Mouse (Mus musculus) liver, embryonic 11.5 days (tissue): Measurements from ENCODE around the gene Itga7. TPM values are rescaled to one million over a fixed set of nuclear protein-coding genes. Genes with fewer than 3 reads are reported as not detected.

ENCODE experiments used
- ATAC-seq: fragments of 200-750 bp; cut with Nextera tagmentation; replicated peaks from 2 replicates; pipeline ENCODE4 v1.8.0; 2017; ENCODE audit warnings: moderate number of reproducible peaks, mild to moderate bottlenecking, moderate TSS enrichment, moderate library complexity; ENCODE audit not compliant: low FRiP score
- DNase-seq: peaks from one replicate; pipeline ENCODE4 v3.0.0-alpha.2; 2017; ENCODE audit warnings: low spot score
- H3K27ac ChIP-seq: fragments of 300-500 bp; sonication (generic); 2 replicates; pipeline ENCODE4 v1.5.1; 2014; ENCODE audit warnings: mild to moderate bottlenecking, low read depth, low read length, control low read depth
- H3K27me3 ChIP-seq: fragments of 300-500 bp; sonication (generic); replicated peaks from 2 replicates; pipeline ENCODE4 v1.6.1; 2014; ENCODE audit warnings: low read length, mixed read lengths; ENCODE audit not compliant: control insufficient read depth, insufficient read depth
- H3K36me3 ChIP-seq: fragments of 300-500 bp; sonication (generic); 2 replicates; pipeline ENCODE4 v1.6.1; 2014; ENCODE audit warnings: mild to moderate bottlenecking, low read length, moderate library complexity, mixed read lengths; ENCODE audit not compliant: control insufficient read depth, insufficient read depth
- H3K4me1 ChIP-seq: fragments of 300-500 bp; sonication (generic); replicated peaks from 2 replicates; pipeline ENCODE4 v1.6.1; 2014; ENCODE audit warnings: low read length, mixed read lengths; ENCODE audit not compliant: control insufficient read depth, insufficient read depth
- H3K4me2 ChIP-seq: fragments of 300-500 bp; sonication (generic); 2 replicates; pipeline ENCODE4 v1.6.1; 2014; ENCODE audit warnings: mild to moderate bottlenecking, control low read depth, moderate library complexity
- H3K4me3 ChIP-seq: fragments of 300-500 bp; sonication (generic); 2 replicates; pipeline ENCODE4 v1.5.1; 2014; ENCODE audit warnings: low read depth, low read length, control low read depth
- H3K9ac ChIP-seq: fragments of 300-500 bp; sonication (generic); 2 replicates; pipeline ENCODE4 v1.6.1; 2014; ENCODE audit warnings: low read depth, low read length, control low read depth
- H3K9me3 ChIP-seq: fragments of 300-500 bp; sonication (generic); 2 replicates; pipeline ENCODE4 v1.6.1; 2016; ENCODE audit warnings: low read length, inconsistent platforms, mixed read lengths; ENCODE audit not compliant: control insufficient read depth
- WGBS: fragments of 180-500 bp; shearing (Covaris S2); extraction: QIAGEN DNeasy Blood & Tissue Kit; methylation state at CpG from one replicate; pipeline ENCODE4 v1.1.7; 2014; 5-methylcytosine and 5-hydroxymethylcytosine counted together
- polyA plus RNA-seq: library from polyadenylated mRNA; unstranded; fragments of >200 nt; fragmentation: Nextera tagmentation; extraction: Ambion mirVana; gene quantifications from 2 replicates; pipeline ENCODE4 v1.2.1, GENCODE M21; 2014

The Itga7 gene
- 0.14 and 0.21 TPM in 2 replicates for polyA plus RNA-seq

DNA sequence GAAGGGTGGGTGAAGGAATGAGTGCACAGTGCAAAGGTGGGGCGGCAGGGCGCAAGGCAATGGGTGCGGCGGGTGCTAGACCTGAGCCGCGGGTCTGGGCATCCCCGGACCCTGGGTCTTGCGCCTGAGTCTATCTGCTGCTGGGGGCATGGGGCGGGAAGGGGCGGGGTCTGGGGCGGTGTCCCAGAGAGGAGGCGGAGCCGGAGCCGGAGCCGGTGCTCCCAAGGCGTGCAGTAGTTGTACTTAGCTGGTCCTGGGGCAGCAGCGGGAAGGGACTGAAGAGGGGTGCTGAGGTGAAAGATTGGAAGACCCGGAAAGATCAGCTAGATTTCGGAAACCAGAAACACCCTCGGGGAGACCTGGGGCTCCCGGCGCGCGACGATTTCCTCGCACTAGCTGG, at the start of gene Itga7:
TSS of gene Itga7 (plus strand) at position 245 of the 400 bp plus-strand sequence.
- Histone ChIP-seq H3K27me3 (peaks cover 64% of the 10 kb centered on the region), H3K4me2 (peak within 1 kb of the TSS; percentile 60)

DNA sequence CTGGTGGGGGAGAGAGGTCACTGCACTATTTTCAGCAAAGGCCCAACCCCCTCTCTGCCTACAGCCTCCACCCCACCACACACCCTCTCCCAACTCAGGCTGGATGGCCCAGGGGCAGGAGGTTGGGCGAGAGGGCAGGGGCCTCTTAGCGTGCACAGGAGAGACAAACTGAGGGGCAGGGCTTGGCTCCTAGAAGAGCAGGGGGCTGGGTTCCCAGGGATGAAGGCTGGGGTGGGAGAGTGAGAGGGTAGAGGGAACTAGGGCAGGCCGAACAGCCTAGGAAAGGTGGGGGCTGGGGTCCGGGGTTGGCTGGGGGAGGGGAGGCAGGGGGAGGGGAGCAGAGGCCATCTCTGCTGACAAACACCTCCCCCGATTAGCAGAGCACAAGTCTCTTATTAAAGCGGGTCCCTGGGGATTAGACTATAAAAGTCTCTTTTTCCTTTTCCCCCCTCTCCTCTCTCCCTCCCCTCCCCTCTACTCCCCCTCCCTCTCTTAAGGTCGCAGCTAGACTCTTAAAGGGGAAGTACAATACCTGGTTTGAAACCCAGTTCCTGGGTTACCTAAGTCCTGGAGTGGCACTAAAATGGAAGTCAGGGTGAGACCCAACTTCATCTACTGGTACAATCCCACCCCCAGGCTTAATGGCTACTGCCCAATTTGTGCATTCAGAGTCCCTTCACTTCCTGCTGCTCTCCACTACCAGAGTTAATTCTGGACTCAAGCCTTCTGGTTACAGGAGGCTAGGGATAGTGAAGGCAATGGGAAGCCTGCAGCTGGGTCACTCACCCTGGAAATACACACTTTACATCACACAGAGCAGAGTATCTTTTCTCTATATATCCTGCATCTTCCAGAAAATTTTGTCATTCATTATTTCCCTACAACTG, 44.4 kb upstream of the Itga7 start:
- Histone ChIP-seq H3K9ac (peak overlapping the region; percentile 46; the same call in 1 of the 2 replicates), H3K36me3 (no peaks in the 10 kb centered on the region), H3K4me2 (peak overlapping the region; percentile 86), H3K4me1 (peaks cover 7% of the 10 kb centered on the region), H3K9me3 (no peaks in the 10 kb centered on the region), H3K27ac (peak overlapping the region; percentile 39), H3K27me3 (peaks cover 24% of the 10 kb centered on the region), H3K4me3 (peak overlapping the region; percentile 70)
- ATAC-seq (peak; percentile 60), DNase-seq (peak; percentile 60)
- 7% methylated on average over 7 of the region's 7 CpGs for WGBS

More for the DNA sequence above, at the start of gene Itga7:
- Histone ChIP-seq H3K9me3 (no peaks in the 10 kb centered on the region), H3K4me3 (peak within 1 kb of the TSS; percentile 37), H3K4me1 (no peaks in the 10 kb centered on the region), H3K9ac (no peak within 1 kb of the TSS), H3K27ac (no peak within 1 kb of the TSS), H3K36me3 (no peaks in the 10 kb centered on the region)
- peak; percentile 60 for ATAC-seq
- DNase-seq: no peak
- WGBS: 1% methylated on average over 26 of the region's 26 CpGs

DNA sequence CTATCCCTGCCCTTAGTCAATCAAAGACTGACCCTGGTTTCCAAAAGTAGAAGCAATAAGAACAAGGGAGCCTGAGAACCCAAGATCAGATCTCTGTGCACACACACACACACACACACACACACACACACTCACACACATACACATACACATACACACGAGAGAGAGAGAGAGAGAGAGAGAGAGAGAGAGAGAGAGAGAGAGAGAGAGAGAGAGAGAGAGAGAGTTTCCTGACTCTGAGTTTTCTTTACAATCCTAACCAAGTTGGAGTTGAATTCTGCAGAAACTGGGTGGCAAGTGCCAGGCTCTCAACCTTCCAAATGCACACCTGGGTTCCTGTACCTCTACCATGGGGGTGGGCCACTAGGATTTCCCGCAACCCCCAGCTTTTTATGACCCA, 43.8 kb upstream of the Itga7 start:
- ATAC-seq (no peak), DNase-seq (no peak)
- no peak overlapping the region for H3K9ac ChIP-seq
- no peaks in the 10 kb centered on the region for H3K9me3 ChIP-seq
- H3K27ac ChIP-seq: no peak overlapping the region
- peaks cover 27% of the 10 kb centered on the region for H3K27me3 ChIP-seq
- WGBS: 26% methylated on average over 2 of the region's 2 CpGs
- peaks cover 7% of the 10 kb centered on the region for H3K4me1 ChIP-seq
- H3K4me2 ChIP-seq: peak overlapping the region; percentile 86
- H3K4me3 ChIP-seq: peak overlapping the region; percentile 70
- no peaks in the 10 kb centered on the region for H3K36me3 ChIP-seq

DNA sequence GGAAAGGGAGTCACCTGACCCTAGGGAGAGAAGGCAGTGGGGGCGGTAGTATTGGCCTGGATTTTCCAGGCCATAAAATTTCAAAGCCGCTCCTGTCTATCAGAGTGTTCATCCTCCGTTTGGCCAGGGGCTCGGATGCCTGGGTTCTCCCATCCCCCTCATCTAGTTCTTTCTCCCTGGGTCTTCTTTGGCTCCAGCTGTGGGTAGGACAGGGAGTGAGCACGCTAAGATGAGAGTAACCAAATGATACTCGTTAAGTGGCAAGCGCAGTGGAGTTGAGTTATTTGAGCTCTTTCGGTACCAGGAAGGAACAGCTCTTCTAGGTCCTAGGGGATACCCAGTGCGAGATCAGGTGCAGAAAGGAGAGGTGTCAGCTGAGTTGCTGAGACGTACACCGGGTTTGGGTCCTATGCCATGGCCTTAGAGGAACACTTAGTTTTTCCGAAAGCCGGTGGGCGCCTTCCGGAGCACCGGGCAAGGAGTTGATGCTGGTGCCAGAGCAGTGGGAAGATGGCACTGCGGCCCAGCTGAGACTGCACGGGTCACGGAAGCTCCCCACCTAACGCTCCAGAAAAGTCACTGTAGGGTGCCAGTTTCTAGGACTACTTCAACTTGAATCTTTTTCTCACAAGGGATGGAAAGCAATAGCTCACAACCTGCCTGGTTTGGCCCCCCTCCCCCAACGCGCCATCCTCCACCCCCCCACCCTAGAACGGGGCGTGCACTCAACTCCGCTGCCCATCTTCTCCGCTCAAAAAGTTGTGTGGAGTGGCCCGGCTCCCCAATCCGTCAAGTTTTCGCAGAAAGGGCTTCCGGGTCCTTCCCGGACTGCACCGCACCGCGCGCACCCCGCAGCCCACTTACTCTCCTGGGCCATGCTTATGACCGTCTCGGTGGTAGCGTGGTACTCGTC, 43.0 kb upstream of the Itga7 start:
- Histone ChIP-seq H3K9me3 (no peaks in the 10 kb centered on the region), H3K36me3 (no peaks in the 10 kb centered on the region), H3K4me3 (peak overlapping the region; percentile 70), H3K27me3 (peaks cover 30% of the 10 kb centered on the region), H3K27ac (peak overlapping the region; percentile 56), H3K4me1 (peaks cover 7% of the 10 kb centered on the region), H3K4me2 (peak overlapping the region; percentile 86), H3K9ac (peak overlapping the region; percentile 67)
- WGBS: 2% methylated on average over 40 of the region's 40 CpGs
- peak; percentile 44 for DNase-seq
- ATAC-seq: no peak

DNA sequence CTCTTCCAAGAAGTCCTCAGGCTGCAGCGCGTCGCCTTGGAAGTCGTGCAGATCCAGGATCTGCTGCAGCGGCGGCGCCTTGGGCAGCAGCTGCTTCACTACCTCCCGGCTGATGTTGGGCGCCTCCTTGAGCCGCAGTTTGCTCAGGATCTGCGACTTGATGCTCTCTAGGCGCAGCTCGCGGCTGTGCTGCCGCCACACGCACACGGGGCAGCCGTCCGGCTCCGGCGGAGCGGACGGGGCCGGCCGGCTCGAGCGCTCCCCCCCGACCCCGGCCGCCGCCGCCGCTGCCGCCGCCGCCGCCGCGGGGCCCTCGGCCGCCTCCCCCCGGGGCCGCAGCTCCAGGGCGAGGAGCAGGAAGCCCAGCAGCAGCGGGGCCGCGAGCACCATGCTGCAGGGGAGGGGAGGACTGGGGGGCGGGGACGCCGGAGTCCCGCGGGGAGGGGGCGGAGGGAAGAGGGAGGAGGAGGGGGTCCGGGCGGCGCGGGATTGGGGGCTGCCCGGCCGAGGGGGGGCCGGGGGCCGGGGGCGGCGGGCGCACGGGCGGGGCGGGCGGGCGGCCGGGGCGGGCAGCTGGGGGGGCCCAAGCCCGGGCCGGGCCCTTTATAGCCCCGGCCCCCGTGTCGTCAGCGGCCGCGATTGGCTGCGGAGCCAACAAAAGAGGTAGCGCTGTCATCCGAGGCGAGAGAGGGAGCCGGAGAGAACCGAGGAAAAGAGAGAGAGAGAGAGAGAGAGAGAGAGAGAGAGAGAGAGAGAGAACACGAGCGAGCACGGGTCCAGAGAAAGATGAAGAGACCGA, 42.1 kb upstream of the Itga7 start, which contains the start of gene Gdf11:
TSS of gene Gdf11 (minus strand) at position 423 of the 799 bp plus-strand sequence.
- Histone ChIP-seq H3K4me3 (peak within 1 kb of the TSS; percentile 70), H3K27ac (peak within 1 kb of the TSS; percentile 56)
- ATAC-seq: peak; percentile 50

DNA sequence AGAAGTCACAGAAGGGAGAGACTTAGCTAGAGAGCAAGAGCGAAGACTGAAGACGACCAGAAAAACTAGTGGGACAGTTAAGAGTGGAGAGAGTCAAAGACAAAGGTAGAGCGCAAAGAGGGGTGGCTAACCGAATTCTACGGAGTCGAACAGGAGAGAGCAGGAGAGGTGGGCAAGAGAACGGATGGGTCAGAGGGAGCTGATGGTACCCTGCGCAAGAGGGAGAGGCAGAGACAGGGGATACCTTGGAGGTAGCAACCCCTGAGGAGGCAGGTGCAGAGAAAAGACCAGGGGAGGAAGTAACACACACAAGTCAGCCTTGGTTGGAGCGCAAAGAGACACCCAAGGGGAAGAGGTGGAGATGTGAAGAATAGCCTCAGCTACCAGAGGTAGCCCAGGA, 41.4 kb upstream of the Itga7 start:
- Histone ChIP-seq H3K27me3 (peaks cover 45% of the 10 kb centered on the region), H3K36me3 (no peaks in the 10 kb centered on the region), H3K4me1 (peaks cover 7% of the 10 kb centered on the region), H3K9ac (no peak overlapping the region), H3K9me3 (no peaks in the 10 kb centered on the region), H3K4me2 (peak overlapping the region; percentile 86), H3K4me3 (peak overlapping the region; percentile 70), H3K27ac (no peak overlapping the region)
- no peak for ATAC-seq
- DNase-seq: no peak
- 1% methylated on average over 9 of the region's 9 CpGs for WGBS

More for the DNA sequence above, 42.1 kb upstream of the Itga7 start, which contains the start of gene Gdf11:
- Histone ChIP-seq H3K36me3 (no peaks in the 10 kb centered on the region), H3K9me3 (no peaks in the 10 kb centered on the region), H3K4me2 (peak within 1 kb of the TSS; percentile 86), H3K27me3 (peaks cover 39% of the 10 kb centered on the region), H3K9ac (peak within 1 kb of the TSS; percentile 67), H3K4me1 (peaks cover 7% of the 10 kb centered on the region)
- WGBS: under 1% methylated on average over 72 of the region's 89 CpGs
- peak; percentile 66 for DNase-seq

DNA sequence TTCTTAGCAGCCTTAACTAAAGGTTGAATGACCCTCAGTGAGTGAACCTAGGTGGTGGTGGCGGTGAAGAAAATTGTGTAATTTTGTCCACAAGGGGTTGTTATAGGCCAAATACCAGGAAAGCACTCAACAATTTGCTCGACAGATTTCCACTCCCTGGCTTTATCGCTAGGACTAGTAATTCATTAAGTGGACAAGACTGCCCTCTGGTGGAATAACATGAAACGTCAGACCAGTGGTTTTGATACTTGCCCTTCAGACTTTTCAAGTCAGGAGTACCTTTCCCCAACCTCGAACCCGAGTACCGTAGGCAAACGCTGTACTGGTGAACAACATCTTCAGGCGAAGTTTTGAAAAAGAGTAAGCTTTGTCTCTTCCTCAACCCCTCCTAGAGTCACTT, 38.2 kb upstream of the Itga7 start:
- no peaks in the 10 kb centered on the region for H3K9me3 ChIP-seq
- DNase-seq: peak; percentile 57
- ATAC-seq: no peak; the same call in 1 of the 2 replicates
- H3K9ac ChIP-seq: no peak overlapping the region
- peaks cover 41% of the 10 kb centered on the region for H3K27me3 ChIP-seq
- no peak overlapping the region for H3K27ac ChIP-seq
- no peaks in the 10 kb centered on the region; the same call in none of the 2 replicates for H3K4me1 ChIP-seq
- peak overlapping the region; percentile 28 for H3K4me2 ChIP-seq
- under 1% methylated on average over 9 of the region's 9 CpGs for WGBS
- no peak overlapping the region for H3K4me3 ChIP-seq
- no peaks in the 10 kb centered on the region for H3K36me3 ChIP-seq
